Mouse (Mus musculus) layer of hippocampus, adult 6 months (tissue): Measurements from ENCODE around the gene Tmem175. TPM values are rescaled to one million over a fixed set of nuclear protein-coding genes. Genes with fewer than 3 reads are reported as not detected.

Experiments
- long read RNA-seq, 2 experiments: library from polyadenylated mRNA; unstranded; transcript quantifications; one replicate each; pipeline ENCODE4 v2.0.0; 2019 to 2020
- polyA plus RNA-seq: library from polyadenylated mRNA; unstranded; fragments of <200 nt; fragmentation: Nextera tagmentation; gene quantifications from 2 replicates; pipeline ENCODE4 v1.2.3, GENCODE M21; 2021

Gene Tmem175
- polyA plus RNA-seq = 40.0 and 51.2 TPM in 2 replicates
- long read RNA-seq, experiment 1, transcript Tmem175-201 (11 exons, 3,956 nt) = major isoform, 7 of 28 reads
- long read RNA-seq, experiment 1, partial matches to known transcripts = 12 of 28 reads
- long read RNA-seq, experiment 1, other reads (novel, unspliced or antisense) = 7 of 28 reads
- long read RNA-seq, experiment 2, transcript Tmem175-203 (11 exons, 1,811 nt) = minor isoform, 23 of 180 reads
- long read RNA-seq, experiment 2, transcript Tmem175-201 (11 exons, 3,956 nt) = major isoform, 61 of 180 reads
- long read RNA-seq, experiment 2, partial matches to known transcripts = 31 of 180 reads
- long read RNA-seq, experiment 2, other reads (novel, unspliced or antisense) = 62 of 180 reads

DNA sequence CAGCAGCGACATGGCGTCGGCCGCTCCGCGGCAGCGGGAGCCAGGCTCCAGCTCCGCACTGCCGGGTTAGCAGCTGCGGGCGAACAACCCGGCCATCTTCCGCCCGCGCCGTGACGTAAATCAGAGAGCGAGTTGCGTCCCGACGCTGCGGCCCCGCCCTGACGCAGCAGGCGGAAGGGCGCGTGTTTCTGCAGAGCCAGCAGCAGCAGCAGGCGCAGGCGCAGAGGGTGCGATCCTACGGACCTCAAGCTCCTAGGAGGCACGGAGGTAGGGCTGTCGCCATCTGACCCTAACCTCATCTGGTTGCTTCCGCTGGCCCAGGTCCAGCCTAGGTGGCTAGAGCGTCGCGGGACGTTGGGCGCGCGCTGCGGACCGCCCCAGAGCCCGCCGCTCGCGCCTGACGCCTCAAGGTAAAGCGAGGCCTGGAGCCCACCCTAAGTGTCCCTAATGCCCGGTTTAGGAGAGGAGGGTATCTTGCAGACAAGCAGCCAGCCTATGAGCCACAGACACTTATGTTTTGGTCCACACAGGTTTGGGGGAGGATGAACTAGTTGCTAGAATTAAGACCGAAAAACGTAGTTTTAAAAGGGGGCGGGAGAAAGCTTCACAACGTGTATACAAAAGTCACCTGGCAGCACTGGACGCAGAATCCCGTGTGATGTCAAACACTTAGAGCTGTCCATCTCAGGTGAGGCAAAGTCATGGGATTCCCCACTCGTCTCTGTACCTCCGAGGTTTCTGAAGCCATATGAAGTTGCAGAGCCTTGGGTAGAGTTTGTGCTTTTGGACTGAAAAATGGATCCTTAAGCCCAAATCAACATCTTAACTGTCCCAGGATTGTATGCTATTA is at the start of gene Tmem175, which contains the start of gene Gak:
Gene Tmem175, plus strand, starts transcription at position 137 of the 850 bp plus-strand sequence.
Gene Gak, minus strand, starts transcription at position 122 of the 850 bp plus-strand sequence.

DNA sequence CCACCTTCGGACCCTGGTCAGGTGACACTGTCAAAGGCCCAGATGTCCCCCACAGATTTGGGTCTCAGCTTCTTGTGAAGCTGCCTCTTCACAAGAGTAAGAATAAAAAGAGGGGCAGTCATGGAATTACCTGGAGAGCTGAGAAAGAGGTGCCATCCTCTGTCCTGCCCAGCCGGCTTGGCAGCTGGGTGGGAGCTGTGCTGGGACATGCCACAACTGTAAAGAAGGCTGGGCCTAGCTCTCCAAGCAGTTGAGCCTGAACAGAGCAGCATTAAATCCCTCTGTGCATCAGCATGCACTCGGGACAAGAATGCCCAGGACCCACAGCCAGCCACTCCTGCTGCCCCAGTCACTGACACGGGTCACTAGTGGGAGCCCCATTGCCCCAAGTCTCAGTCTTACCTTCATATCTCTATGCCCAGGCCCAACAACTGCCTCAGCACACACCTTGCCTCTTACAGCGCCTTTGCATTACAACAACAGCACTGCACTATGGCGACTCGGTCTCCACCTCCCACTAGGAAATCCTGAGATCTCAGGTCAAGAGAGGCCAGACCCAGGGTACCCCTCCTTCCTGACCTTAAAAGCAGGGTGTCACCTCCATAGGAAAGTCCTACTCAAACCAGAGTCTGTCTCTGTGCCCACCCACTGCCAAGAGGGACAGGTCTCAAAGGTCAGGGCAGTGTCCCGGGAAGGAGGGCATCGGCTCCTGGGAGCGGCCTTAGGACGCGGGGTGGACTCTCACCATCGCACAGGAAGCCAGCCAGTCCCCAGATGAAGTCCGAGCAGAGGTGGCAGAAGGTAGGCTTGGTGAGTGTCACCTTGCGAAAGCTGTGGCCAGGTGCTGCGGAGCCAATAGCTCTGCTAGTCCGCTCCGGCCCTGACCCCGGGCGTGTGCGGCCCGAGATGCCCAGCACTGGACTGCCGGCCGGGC is 30.4 kb downstream of the Tmem175 start, which contains the start of gene Idua:
Gene Idua, plus strand, starts transcription at position 634 of the 934 bp plus-strand sequence.

DNA sequence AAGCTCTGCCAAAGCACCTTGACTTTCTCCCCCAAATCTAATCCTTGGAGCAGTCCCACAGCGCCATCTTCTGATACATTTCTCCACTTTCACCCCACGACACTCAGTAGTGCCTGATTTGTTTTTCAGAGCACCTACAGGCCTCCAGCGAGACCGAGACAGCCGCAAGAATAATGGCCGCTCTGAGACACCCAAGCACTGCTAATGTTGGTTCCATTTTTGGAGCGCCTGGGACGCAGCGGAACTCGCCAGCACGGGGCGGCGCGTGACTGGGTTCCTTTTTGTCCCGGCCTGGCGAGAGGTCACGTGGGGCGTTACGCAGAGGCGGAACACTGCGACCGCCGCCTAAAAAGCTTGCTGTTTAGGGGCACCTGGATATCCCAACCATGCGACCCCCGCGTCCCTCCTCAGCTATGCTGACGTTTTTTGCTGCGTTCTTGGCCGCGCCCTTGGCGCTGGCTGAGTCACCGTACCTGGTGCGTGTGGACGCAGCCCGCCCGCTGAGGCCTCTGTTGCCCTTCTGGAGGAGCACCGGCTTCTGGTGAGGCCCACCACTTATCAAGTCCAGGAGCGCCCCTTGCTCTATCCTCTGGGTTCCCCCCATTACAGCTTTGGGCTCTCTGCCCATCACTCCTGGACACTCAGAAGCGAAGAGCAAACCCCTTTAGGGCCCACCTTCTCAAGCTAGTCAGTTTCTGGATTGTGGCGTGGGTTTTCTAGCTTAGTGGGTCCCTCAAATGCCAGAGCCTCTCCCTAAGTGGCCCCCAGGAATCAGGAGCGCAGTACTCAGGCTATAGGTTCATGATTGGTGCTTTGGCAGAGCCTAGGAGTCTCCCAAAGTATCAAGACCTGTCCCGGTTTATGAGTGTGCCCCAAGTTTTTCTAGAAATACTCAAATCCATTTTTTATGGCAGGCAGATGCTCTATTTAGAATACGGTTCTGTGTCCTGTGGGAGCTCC is 39.7 kb downstream of the Tmem175 start, which contains the start of gene Dgkq:
Gene Dgkq, minus strand, starts transcription at position 696 of the 960 bp plus-strand sequence.

DNA sequence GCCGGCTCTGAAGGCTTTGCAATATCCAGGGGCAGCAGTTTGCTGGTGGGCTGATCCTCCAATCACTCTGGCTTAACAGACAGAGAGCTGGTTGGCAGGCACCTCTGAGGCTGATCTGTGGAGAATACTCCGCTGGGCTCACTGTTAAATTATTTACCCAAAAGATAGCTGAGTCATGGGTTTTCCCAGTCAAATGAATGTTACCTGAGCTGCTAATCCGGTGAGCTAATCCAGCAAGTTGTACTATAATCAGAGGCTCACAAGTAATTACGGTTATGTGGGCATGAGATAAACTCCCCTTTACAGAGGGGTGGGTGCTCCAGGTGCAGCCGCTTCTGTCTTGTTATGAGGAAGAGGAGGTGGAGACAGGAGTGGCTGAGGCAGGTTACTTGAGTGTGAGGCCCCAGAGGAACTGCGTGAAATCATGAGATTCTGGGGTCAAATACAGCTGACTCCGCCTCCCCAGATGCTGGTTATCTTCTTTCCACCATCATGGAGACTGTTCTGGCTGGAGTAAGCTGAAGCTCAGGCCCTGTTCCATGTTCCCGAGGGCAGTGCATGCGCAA is 45.8 kb downstream of the Tmem175 start, which contains the start of gene Slc26a1:
Gene Slc26a1, minus strand, starts transcription at position 319 of the 566 bp plus-strand sequence.

DNA sequence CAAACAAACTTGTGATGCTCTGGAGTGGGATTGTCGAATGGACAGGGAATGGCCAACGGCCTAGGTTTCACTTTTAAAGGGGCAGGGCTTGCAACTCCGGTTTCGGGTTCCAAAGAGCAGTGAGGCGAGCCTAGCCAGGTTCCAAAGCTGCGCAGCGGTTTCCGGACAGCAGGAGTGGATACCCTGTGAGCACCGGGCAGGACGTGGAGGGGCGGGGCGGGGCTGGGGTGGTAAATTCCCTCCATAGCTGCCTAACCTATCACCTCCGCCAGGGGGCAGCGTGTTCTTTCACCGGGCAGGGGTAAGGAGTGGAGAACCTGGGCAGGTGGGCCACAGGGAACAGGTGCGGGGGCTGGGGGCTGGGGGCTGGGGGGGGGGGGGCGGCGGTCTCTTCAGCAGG is 62.7 kb downstream of the Tmem175 start, which contains the start of gene Fgfrl1:
Gene Fgfrl1, plus strand, starts transcription at position 112 of the 400 bp plus-strand sequence.

Other genes with a start within 250 kb of the Tmem175 start
- 0.06 and 0.11 TPM in 2 replicates for gene Pde6b, start 241.4 kb upstream of the Tmem175 start, polyA plus RNA-seq
- gene Atp5k, start 195.3 kb upstream of the Tmem175 start, polyA plus RNA-seq = 1,933 and 2,052 TPM in 2 replicates
- 0.26 and 0.29 TPM in 2 replicates for gene Mfsd7a, start 180.9 kb upstream of the Tmem175 start, polyA plus RNA-seq
- 6.0 and 13.0 TPM in 2 replicates for gene Pcgf3, start 168.5 kb upstream of the Tmem175 start, polyA plus RNA-seq
- gene Cplx1, start 79.7 kb upstream of the Tmem175 start, polyA plus RNA-seq = 194 and 237 TPM in 2 replicates
- 41.8 and 61.4 TPM in 2 replicates for gene Gak, start within 50 bp of the Tmem175 start, polyA plus RNA-seq
- 11.2 and 12.2 TPM in 2 replicates for gene Idua, start 30.6 kb downstream of the Tmem175 start, polyA plus RNA-seq
- 4.2 and 4.7 TPM in 2 replicates for gene Dgkq, start 39.9 kb downstream of the Tmem175 start, polyA plus RNA-seq
- gene Slc26a1, start 45.8 kb downstream of the Tmem175 start, polyA plus RNA-seq = 0.63 and 1.4 TPM in 2 replicates
- gene Fgfrl1, start 62.6 kb downstream of the Tmem175 start, polyA plus RNA-seq = 5.2 and 7.0 TPM in 2 replicates
- gene Rnf212, start 145.2 kb downstream of the Tmem175 start, polyA plus RNA-seq = not detected in 2 replicates
- not detected in 2 replicates for gene Tmed11, start 165.6 kb downstream of the Tmem175 start, polyA plus RNA-seq
- not detected in 2 replicates for gene Vmn2r8, start 179.1 kb downstream of the Tmem175 start, polyA plus RNA-seq
- not detected in 2 replicates for gene Vmn2r9, start 222.8 kb downstream of the Tmem175 start, polyA plus RNA-seq